Mouse (Mus musculus): ENCODE data around the gene Cyp4a29. TPM values are rescaled to one million over a fixed set of nuclear protein-coding genes. Genes with fewer than 3 reads are reported as not detected.

Gene Cyp4a29
- total RNA-seq (2023; ENCODE audit: inconsistent age): not detected in 4 replicates

DNA sequence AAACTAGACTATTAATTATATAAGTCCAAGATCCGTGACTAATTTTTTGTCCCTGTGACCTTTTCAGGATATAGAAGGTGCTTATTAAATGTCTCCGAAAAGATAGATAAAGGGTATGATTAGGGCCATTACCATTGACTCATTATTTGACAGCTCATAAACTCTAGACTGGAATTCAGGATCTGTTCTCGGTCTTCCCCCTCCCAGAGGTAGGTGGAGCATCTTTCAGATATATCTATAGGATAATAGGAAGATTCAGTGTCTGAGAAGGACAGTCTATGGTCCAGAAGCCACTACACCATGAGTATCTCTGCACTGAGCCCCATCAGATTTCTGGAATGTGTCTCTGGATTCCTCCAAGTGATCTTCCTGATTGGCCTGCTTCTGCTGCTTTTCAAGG lies at the start of gene Cyp4a29:
Cyp4a29 (plus strand) TSS at position 301 of the 400 bp plus-strand sequence.

DNA sequence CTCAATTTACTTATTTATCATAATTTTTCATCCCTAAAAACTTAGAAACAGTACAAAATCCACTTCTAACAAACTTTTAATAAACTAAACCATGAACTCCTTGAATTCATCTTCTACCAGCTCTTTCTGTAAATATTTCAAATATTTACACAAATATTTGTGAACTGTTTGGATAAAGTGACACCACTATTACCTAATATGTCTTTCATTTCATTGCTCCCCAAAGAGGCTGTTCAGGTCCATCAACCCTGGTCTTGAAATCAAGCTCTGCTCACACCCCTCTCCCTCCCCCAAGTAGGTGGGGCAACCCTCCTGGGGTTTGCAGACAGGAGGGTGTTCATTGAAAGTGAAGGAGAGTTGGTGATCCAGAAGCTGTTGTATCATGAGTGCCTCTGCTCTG lies 56.9 kb downstream of the Cyp4a29 start, which contains the start of gene Cyp4a12a:
Cyp4a12a (plus strand) TSS at position 301 of the 400 bp plus-strand sequence.

Other genes starting within 250 kb of the Cyp4a29 start
- gene Stil, start 241.9 kb upstream of the Cyp4a29 start, total RNA-seq (2023; ENCODE audit: inconsistent age): 0.83 to 0.97 TPM (median 0.96 TPM) in 4 replicates
- gene Tal1, start 185.7 kb upstream of the Cyp4a29 start, total RNA-seq (2023; ENCODE audit: inconsistent age): 0.45 to 0.60 TPM in 2 of 4 replicates, not detected in the others
- not detected in 4 replicates for gene Pdzk1ip1, start 153.4 kb upstream of the Cyp4a29 start, total RNA-seq (2023; ENCODE audit: inconsistent age)
- not detected in 4 replicates for gene Cyp4x1, start 107.8 kb upstream of the Cyp4a29 start, total RNA-seq (2023; ENCODE audit: inconsistent age)
- not detected in 4 replicates for gene Cyp4a12a, start 57.0 kb downstream of the Cyp4a29 start, total RNA-seq (2023; ENCODE audit: inconsistent age)
- not detected in 4 replicates for gene Cyp4a12b, start 169.5 kb downstream of the Cyp4a29 start, total RNA-seq (2023; ENCODE audit: inconsistent age)
- gene Cyp4a30b, start 210.5 kb downstream of the Cyp4a29 start, total RNA-seq (2023; ENCODE audit: inconsistent age): not detected in 4 replicates

Measured in B cell, adult (primary cell).